Mouse (Mus musculus) ovary, postnatal 10 days (tissue): ENCODE measurements around the gene Kif26b.

ENCODE experiments used
- DNase-seq: peaks from one replicate; pipeline ENCODE4 v3.0.0; 2022; ENCODE audit warnings: low spot score

The Kif26b gene

GRCm38 (mm10) chr1:178770626-178771362, 241.9 kb downstream of the Kif26b start:
- DNase-seq: no peak

DNA sequence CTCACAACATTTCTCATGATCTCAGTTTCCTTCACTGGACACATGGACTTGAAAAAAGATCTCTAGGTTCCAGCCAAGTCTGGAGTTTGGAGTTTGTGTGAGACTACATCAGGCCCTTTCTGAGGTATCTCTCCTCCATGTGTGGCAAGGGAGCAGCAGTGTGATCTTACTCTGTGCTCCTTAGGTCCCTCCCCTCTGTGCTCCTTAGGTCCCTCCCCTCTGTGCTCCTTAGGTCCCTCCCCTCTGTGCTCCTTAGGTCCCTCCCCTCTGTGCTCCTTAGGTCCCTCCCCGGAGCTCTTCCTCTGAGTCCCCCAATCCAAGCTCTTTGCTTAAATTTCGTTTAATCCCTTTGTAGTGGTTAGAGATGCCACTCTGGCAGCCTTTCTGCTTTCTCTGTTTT, 250.8 kb downstream of the Kif26b start:
- no peak for DNase-seq

- DNase-seq: no peak
These were observed 255.1 kb downstream of the Kif26b start for GRCm38 (mm10) chr1:178784043-178784442.

GRCm38 (mm10) chr1:178791266-178791665, 262.3 kb downstream of the Kif26b start:
- DNase-seq: no peak

DNA sequence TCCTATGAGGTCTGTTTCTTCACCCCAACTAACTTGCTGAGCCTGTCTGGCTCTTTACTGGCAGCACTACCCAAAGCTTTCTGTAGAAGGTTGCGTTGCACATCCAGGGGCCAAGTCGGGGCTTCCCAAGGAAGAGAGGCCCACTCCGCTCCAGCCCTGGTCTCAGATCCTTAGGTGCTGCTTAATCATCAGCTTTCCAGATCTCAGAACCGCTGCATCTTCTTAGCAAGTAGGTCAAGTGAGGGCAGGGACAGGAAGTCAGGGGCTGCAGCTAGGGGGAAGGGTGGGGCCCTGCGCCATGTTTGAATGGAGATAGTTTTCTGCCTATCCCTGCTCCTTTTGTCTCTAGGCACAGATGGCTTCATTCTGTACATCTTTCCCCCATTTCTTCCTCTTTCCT, 263.8 kb downstream of the Kif26b start:
- DNase-seq: no peak

DNA sequence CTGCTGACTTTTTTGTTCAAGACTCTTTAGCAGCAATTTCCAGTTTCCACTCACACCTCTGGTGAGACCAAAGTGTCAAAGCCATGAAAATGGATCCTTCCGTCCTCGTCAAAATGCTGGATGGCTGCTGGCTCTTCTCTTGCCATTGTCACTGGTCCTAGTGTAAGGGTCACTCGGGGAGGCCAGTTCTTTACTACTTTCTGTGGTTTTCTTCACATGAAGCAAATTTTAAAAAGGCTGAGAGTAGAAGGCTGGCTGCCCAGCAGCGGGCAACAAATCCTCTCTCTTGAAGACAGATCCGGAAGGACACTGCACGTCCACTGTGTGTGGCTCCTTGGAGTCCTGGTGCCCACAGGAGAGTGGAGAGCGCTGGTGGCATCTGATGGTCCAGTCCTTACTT, 265.9 kb downstream of the Kif26b start:
- DNase-seq: no peak

- no peak for DNase-seq
These were observed 268.5 kb downstream of the Kif26b start for GRCm38 (mm10) chr1:178797388-178797787.

DNA sequence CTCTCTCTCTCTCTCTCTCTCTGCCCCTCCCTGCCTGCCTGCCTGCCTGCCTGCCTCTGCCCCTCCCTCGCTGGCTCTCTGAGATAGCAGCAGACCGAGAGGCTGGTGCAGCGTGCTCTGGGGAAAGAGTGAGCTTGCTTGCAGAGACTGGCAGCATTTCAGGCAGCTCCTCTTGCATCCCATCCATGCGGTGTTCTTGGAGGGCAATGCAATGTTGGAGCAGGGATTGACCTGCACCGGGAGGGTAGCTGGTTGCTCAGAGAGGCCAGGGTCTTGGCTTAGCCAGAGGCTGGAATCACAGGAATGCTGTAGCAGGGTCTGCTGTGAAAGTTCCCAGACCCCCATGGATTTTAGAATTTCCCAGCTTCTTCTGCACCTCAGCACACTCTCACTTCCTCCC, 269.4 kb downstream of the Kif26b start:
- no peak for DNase-seq

- DNase-seq: no peak
These were observed 270.0 kb downstream of the Kif26b start for GRCm38 (mm10) chr1:178798886-178799285.

- DNase-seq: no peak
These were observed 271.1 kb downstream of the Kif26b start for GRCm38 (mm10) chr1:178799836-178800552.

DNA sequence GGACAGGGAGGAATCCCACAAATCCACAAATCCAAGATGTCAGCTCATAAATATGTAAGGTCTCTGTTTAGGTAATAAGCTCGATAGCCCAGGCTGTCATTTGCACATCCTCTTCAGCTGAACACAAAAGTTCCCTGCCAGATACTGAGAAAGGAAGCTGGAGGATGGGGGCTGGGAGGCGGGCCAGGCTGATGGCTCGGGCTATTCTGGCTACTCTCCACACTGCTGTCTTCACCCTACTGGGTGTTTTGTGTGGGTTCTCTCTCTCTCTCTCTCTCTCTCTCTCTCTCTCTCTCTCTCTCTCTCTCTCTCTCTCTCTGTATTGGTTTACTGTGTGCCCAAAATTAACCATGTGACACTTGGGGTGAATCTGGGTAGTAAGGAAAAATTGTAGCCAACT, 274.2 kb downstream of the Kif26b start:
- DNase-seq: no peak

DNA sequence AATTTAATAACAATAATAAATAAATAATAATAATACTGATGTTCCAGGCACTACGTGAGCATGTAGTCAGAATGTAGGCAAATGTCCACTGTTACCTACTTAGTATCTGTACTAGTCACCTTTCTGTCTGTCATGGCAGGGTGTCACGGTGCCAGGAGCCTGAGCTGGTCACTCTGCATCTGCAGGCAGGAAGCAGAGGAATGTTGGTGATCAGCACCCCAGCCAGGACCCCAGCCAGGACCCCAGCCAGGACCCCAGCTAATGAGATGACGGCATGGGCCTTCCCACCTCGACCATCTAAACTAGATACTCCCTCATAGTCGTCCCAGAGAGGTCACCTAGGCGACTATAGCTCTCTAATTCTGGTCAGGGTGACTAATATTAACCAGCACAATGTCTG, 288.6 kb downstream of the Kif26b start:
- DNase-seq: no peak

DNA sequence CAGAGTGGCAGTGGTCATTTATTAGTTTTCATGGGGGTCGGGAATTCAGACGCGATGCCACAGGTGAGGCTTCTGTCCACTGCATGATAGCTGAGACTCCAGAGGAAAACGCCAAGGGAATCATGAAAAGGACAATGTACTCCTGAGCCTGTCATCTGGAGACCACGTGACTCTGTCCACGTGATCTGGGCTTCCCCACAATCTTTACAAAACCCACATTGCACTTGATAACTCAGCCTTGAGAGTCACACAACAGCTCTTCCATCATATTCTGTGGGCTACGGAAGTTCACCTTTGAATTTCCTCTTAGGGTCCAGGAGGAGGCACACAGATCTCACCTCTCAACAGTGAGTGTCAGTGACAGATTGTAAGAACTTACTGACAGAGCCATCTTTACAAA, 290.1 kb downstream of the Kif26b start:
- DNase-seq: no peak

GRCm38 (mm10) chr1:178820079-178820478, 291.2 kb downstream of the Kif26b start:
- DNase-seq: no peak

DNA sequence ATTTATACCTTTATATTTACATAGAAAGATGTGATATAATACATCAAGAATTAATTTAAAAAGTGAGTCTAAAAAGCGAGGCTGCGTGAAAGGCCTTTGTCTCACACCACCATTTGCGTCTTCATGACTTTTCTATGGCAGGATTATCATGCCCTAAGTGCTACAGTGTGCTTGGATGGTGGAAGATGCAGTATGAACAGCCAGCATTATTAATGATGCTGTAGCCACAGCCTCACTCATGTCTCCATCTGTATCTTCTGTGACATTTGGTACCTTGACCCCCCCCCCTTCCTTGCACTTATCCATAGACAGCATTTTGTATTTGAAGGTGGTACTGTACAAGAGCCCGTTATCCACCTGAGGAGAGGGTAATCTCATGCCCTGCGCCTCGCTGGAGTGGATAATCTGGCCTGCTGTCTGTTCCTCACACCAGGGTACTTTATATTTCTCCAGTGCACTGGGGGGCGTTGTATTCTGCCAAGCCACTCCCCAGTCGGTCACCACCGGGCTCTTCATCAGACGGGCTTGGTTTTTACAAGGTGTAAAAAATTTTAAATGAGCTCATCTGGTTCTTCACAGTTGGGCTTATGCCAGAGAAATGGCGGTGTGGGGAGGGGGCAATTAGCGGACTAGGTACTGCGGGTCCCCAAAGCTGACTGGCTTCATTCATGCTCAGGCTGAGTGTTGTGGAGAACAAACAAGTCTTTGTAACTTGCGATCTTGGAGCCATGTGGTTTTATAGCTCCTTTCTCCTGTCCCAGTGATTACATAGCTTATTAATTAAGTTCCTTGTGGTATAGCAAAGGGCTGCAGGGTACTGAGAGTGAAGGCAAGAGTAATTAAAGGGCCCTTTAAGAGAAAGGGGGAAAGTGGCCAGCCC, 291.9 kb downstream of the Kif26b start:
- DNase-seq: no peak

DNA sequence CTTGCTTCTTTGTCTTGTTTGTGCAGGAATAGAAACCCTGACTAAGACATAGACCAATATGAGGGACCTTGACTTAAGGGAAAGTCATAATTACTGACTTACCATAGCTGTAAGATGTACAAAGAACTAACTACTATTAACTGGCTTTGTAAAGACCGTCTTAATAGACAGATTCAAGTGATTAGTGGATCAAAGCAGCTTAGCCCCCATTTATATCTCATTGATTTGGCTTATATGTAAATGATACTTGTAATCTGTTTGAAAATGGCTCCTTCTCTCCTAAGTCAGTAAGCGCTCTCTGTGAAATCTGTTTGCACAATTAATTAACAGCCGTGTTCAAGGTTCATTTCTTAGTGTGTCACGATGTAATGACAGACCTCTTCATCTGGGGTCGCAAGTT, 295.9 kb downstream of the Kif26b start:
- DNase-seq: no peak

GRCm38 (mm10) chr1:178827223-178827622, 298.3 kb downstream of the Kif26b start:
- no peak for DNase-seq

DNA sequence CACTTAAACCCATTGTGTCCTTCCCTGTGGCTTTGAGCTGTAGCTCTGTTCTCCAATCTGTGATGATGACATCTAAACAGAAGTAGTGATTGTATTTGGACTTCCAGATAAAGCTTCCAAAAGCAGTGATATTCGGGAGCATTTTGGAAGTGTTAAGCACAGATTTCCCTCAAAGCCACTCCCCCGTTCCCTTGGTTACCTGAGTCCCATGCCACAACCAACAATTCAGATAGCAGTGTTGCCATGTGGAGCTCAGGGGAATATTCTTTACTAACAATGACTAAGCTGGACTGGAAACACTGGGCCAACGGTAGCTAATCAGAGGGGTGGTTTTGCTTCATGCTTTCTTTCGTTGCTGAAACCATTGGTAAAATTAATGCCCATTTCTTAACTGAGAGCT, 300.5 kb downstream of the Kif26b start:
- DNase-seq: no peak

GRCm38 (mm10) chr1:178832571-178832970, 303.6 kb downstream of the Kif26b start:
- no peak for DNase-seq

GRCm38 (mm10) chr1:178835805-178836204, 306.9 kb downstream of the Kif26b start:
- no peak for DNase-seq

DNA sequence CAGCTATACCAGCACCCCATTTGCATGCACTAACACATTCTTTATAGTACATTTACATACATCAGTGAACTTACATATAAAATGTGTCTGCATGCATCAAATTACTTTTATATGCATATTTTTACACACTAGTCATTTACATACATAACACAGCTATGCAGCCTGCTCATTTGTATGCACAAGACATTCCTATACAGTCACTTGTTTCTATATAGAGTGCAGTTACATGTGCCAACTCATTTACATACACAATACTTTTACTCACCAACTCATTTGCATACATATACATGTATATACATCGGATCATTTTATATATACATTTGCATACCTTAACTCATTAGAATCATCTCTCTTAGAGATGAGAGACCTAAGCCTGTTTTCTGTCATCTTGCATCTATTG, 308.1 kb downstream of the Kif26b start:
- no peak for DNase-seq

DNA sequence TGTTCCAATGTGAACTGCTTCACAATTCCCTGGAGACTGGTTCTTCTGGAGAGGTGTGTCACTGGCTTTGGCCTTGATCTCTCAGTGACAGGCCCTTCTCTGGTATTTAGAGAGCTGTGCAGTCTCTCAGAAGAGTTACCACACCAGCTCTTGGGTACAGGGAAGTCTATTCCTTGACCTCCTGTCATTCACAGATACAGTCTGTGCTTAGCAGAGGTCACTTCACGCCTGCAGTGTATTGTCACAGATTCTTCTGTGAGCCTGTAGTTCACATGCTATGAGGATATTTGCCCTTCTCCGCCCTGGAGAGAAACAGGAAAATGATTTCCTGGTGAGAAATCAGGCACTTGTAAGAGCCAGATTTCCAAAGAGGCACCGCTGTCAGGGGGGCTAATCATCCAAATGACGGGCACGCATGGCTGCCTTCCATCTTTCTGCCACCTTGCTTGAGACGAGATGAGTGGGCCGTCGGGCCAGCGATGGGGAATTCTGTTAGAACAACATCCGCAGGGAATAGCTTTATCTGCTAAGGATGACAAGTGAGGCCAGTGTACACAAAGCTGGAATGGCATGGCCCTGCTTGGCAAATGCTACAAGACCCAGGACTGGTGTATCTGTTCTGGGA, 309.9 kb downstream of the Kif26b start:
- no peak for DNase-seq
